Mouse (Mus musculus): Measurements from ENCODE around the gene Notch2.

Gene Notch2

DNA sequence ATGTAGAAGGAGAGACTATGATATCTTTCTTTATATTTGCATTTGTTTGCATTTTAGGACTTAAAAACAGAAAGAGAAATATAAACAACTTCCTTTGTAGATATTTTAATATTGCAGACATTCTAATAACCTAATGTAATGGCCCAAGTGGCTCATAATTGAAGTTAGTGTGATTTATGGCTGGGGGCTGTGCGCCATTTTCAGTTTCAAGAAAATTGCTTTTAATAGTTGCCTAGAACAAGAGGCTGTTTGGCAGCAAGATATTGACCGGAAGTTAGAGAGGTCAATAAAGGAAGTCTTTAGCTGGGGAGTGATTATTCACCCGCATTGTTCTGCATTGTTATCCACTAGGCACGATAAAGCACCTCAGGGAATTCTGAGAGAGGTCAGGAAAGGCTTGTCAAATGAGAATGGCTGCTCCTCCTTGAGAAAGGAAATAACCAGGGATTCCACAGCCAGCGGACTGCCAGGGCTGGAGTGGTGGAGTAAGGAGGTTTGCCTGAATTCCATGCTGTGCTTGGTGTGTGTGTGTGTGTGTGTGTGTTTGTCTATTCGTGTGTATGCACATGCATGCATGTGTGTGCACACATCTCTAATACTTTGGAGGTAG is 61.4 kb downstream of the Notch2 start:
- DNase-seq (ENCODE audit: low read depth) = no peak

GRCm38 (mm10) chr3:98077866-98078265 is 64.5 kb downstream of the Notch2 start:
- no peak for DNase-seq (ENCODE audit: low read depth)

DNA sequence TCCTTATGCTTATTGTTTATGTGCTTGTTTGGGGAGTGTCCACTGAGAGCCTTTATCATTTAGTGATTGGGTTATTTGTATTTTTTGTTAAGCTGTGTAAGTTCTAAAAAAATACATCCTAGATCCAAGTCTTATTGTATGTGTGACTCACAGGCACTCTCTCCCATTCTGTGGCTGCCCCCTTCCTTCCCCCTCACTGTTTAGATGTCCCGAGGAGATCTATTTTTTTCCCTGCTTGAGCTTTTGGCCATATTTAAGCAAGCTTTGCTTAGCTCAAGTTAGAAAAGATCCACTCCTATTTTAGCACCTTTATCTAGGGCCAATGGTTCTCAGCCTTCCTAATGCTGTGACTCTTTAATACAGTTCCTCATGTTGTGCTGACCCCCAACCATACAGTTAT is 65.5 kb downstream of the Notch2 start:
- no peak for DNase-seq (ENCODE audit: low read depth)

DNA sequence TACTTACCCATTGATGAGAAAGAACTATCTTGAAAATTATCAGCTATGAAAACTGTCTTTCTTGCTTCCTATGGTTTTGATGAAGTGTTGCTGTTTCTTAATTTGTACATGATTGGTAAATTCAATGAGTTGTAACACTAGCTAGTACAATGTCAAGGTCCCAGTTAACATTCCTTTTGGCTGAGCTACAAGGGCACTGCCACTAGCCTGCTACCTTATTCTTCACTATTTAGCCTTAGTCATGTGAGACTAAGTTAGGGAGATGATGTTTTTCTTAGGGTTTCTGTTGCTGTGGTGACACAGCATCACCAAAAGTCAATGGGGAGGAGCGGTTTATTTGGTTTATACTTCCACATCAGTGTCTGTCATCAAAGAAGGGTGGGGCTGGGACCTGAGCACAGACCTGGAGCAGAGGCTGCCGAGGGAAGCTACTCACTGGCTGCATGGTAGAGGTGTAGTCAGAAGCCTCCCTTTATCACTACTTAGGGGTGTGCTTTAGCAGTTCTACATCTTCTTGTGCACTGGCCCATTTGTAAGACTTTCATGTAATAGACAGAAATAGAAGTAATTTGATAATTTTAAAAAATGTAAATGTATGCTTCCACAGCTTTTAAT is 66.4 kb downstream of the Notch2 start:
- peak; percentile 23 for DNase-seq (ENCODE audit: low read depth)

- DNase-seq (ENCODE audit: low read depth) = no peak
Measured at GRCm38 (mm10) chr3:98080630-98081029, 67.3 kb downstream of the Notch2 start.

DNA sequence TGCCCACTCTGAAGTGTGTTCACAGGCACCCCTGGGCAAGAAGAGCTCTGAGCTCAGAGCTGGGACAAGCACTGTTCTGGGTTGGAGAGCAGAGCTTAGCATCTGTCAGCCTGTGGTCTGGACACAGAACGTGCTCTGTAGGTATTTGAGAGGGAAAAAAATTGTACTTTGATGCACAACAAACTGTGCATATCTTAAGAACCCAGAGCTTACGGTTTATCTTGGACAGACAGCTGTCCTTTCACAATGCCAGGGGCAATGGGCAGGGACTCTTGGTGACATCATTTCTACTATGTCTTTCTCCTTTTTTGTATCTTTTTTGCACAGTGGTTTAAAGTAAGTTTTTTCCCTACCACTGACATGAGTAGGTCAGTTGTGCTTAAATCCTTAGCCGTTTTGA is 68.9 kb downstream of the Notch2 start:
- DNase-seq (ENCODE audit: low read depth) = peak; percentile 70

DNA sequence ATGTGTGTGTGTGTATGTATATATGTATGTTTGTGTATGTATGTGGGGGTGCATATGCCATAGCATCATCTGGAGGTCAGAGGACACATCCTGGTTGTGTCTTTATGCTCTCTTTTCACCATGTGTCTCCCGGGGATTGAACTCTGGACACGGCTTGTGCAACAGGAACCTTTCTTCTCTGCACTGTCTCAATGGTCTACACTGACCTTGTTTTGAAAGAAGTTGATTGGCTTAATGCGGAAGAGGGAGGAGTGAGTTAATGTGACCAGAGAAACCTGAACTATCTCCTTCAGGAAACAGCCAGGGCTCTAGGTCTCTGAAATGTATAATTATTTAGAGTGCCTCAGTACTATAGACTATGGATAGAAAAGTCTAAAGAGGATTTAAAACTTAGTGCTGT is 69.6 kb downstream of the Notch2 start:
- DNase-seq (ENCODE audit: low read depth) = no peak

- no peak for DNase-seq (ENCODE audit: low read depth)
Measured at GRCm38 (mm10) chr3:98084061-98084655, 70.8 kb downstream of the Notch2 start.

DNA sequence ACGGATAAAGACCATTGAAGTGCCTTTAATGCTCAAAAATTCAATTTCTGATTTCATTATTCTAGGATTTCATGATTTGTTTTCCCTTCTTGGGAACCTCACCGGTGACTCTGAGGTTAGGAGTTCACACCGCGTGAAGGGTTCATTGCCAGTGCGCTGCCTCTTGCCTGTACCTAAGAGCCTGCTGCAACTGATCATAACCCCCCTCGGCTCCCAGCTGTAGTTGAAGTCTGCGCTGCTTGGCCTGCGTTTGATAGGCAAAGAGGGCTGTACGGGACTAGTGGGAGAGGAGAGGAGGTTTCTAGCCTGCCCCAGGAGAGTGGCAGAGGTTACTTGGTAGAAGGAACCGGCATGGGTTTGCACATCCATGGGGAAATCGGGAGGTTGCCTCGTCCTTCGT is 71.5 kb downstream of the Notch2 start:
- no peak for DNase-seq (ENCODE audit: low read depth)

- DNase-seq (ENCODE audit: low read depth) = peak; percentile 65
Measured at GRCm38 (mm10) chr3:98085812-98086268, 72.5 kb downstream of the Notch2 start.

DNA sequence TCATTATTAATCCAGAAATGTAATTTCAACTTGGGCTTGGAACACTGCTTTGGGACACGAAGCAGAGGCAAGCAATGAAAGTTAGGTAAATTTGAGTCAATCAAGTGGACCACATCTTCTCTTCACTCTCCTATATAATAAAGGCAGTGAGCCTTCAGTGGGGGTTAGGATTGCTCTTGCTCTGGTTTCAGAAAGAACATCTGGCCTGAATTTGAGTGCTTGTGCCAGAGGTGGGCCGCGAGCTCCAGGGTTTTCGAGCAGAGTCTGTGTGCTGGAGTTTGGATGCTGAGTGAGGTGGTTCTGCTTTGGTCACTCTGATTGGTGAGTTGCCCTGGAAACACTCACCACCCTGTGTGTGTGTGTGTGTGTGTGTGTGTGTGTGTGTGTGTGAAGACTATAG is 73.1 kb downstream of the Notch2 start:
- DNase-seq (ENCODE audit: low read depth) = no peak

DNA sequence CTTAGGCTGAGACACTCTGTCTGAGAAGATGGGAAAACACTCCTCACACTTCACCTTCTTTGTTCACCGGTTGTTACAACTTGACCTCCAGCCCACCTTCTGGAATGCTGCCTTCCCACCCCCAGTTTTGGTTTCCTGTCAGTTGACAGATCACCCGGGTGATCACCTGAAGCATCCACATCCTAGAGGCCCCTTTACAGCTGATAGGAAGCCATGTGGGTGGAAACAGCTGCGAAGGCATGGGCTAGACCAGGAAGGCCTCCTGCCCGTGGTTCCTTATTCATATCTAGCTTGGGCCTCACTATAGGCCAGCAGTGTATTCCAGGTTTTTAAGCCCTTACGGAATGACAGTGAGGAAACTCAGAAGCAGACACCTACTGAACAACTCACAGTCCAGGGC is 73.5 kb downstream of the Notch2 start:
- no peak for DNase-seq (ENCODE audit: low read depth)

GRCm38 (mm10) chr3:98087551-98087950 is 74.2 kb downstream of the Notch2 start:
- no peak for DNase-seq (ENCODE audit: low read depth)

GRCm38 (mm10) chr3:98089702-98090101 is 76.4 kb downstream of the Notch2 start:
- DNase-seq (ENCODE audit: low read depth) = no peak

DNA sequence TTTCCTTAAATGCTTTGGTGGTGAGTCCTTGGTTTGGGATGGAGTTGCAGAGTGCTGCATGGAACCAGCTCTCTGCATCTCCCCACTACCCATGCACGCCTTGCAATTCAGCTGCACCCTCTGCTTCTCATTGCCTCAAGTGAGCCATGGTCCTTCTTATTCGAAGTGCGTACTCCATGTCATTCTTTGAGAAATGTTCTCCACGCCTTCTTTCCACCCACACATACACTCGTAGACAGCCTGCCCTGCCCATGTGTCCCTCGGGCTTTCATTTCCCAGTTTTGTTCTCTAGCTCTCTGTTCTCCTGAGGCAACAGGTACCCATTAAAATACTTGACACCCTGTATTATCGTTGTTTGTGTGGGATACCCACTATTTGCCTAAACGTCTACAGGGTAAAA is 76.8 kb downstream of the Notch2 start:
- no peak for DNase-seq (ENCODE audit: low read depth)

DNA sequence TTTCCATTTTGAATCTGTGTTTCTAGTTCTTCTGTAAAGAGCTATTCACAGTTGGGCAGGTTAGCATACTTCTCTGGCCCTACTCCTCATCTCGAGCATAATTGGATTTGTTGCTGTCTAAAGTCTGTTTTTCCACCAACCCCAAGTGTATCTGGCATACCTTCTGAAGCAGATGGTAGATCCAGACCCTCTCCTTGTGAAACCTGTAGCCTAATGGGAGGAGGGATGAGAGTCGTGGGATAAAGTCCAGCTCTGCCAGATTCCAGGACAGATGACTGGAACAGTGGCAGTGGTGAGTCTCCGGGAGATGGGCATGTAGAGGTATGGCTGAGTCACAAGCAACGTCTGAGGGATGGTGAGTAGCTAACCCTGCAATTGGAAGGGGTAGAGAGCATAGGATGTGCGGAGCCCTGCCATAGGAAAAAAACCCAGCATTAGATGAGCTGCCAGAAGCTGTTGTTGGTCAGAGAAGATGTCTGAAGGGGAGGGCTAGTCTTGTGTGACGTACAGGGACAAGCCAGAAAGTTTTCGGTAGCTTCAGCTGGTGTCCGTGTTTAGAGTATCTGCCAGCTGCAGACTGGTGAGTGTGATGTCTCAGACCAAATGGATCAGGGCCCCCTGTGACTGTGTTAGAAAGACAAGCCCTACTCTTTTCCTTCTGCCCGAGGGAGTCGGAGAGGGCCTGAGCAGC is 79.5 kb downstream of the Notch2 start:
- DNase-seq (ENCODE audit: low read depth) = no peak

DNA sequence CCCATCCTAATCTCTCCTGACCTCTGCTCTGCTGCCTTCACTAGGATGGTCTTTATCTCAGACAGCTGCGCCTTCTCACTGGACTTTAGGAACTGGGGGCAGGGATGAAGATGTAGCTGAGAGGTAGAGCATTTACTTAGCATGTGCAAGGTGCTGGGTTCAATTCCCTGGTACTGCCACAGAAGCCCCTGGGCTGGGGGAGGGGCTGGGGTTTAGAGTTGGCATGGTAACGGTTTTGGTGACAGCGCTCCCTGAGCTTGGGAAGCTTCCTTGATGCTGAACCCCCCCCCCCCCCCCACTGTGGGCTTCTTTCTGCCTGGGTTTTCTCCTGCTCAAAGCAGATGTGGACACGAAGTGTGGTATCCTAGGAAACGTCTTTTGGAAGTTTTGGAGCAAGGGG is 80.6 kb downstream of the Notch2 start:
- DNase-seq (ENCODE audit: low read depth) = no peak

- no peak for DNase-seq (ENCODE audit: low read depth)
Measured at GRCm38 (mm10) chr3:98094629-98095583, 81.6 kb downstream of the Notch2 start.

DNA sequence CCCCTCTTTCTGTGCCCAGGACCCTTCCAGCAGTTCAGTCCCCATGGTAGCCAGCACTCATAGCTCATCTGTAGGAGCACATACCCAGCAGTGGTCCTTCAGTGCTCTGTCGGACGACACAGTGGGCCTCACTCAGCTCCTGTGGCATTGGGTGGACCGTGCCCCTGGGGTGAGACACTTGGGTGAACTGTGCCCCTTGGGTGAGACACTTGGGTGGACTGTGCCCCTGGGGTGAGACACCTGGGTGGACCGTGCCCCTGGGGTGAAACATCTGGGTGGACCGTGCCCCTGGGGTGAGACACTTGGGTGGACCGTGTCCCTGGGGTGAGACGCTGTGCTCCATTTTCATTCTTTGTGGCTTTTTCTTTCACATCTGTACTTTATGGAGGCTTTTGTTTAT is 83.7 kb downstream of the Notch2 start:
- no peak for DNase-seq (ENCODE audit: low read depth)

- DNase-seq (ENCODE audit: low read depth) = no peak
Measured at GRCm38 (mm10) chr3:98098676-98099075, 85.3 kb downstream of the Notch2 start.

- DNase-seq (ENCODE audit: low read depth) = peak; percentile 34
Measured at GRCm38 (mm10) chr3:98099287-98099686, 86.0 kb downstream of the Notch2 start.

- DNase-seq (ENCODE audit: low read depth) = no peak
Measured at GRCm38 (mm10) chr3:98101541-98101940, 88.2 kb downstream of the Notch2 start.
